Mouse (Mus musculus) cerebellum, adult 2 months (tissue): ENCODE measurements around the gene Mas1.

Experiments used
- CTCF ChIP-seq: fragments of 200-500 bp; IDR thresholded peaks from 2 replicates; pipeline ENCODE4 v1.5.1; 2011; ENCODE audit warnings: low read depth, mild to moderate bottlenecking, control low read depth, low read length, moderate library complexity, borderline replicate concordance; ENCODE audit not compliant: insufficient read depth
- POLR2A ChIP-seq: fragments of 200-500 bp; IDR thresholded peaks from 2 replicates; pipeline ENCODE4 v1.6.1; 2011; ENCODE audit warnings: low read length, control low read depth, borderline replicate concordance; ENCODE audit not compliant: insufficient read depth

- TF ChIP-seq CTCF (no peak), POLR2A (no peak)
Measured at GRCm38 (mm10) chr17:12853821-12854220, 14.1 kb downstream of the Mas1 start.
